Mouse (Mus musculus) frontal cortex, postnatal 25 days (tissue): Measurements from ENCODE around the gene Nup35.

Source experiments
- DNase-seq, 2 experiments: peaks; one replicate each; pipeline ENCODE4 v3.0.0; 2022; ENCODE audit warnings: low spot score in 2 of 2

Gene Nup35

DNA sequence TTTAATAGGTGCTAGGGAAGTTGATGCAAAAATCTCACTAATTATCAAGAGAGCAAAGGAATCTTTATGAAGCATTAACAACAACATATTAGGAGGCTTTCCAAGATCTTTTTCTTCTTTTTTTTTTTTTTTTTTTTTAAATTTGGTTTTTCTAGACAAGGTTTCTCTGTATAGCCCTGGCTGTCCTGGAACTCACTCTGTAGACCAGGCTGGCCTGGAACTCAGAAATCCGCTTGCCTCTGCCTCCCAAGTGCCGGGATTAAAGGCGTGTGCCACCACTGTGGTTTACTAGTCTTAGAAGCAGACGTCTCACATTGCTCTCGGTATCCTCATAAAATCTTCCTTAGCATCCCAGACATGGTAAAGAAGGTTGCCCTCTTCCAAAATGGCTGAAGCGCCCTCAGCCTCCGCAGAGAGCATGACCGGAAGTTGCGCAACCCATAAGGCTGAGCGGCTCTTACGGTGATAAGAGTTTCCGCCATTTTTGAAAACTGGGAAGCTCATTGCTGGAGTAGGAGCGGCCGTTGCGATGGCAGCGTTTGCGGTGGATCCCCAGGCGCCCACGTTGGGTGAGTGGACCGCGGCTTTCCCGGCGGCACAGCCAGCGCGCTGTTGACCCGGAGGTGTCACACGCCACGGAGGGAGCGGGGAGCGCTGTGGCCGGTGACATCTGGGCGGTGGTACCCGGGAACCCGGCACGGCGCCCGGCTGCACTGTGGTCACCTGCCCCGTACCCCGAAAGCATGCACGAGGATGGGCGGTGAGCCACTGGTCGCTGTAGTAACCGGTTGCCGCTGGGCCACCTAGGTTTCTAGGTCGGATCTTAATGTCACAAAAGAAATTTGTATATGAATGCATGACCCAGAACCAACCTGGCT lies 21.6 kb downstream of the Nup35 start:
- peak; percentile 91 for DNase-seq

DNA sequence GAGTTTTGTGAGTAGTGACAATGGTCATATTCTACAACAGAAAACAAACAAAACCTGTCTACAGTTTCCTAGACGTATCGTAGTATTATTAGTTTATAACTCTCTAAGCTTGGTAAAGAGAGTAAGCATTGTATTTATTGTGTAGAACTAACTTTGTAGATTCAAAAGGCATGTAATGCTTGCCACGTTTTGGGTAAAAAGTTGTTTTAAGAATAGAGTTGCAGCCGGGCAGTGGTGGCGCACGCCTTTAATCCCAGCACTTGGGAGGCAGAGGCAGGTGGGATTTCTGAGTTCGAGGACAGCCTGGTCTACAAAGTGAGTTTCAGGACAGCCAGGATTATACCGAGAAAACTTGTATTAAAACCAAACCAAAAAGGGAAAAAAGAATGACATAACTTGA lies 22.4 kb downstream of the Nup35 start:
- no peak for DNase-seq

DNA sequence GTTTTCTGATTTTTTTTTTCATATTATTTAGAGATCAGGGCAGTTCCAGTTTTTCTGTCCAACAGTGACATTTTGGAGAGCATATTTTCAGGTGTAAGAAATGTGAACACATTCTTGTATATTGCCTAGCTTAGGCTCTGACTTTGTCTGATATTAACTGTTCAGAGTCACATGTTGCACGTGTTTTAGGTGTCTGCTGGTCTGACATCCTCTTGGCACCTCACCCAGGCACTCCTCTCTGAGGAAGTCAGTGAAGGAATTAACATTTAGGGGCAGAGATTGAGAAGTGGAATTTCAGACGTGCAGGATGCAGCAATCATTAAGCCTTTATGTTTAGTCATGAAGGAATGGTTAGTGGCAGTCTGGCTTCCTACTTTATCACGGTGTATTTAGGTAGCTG lies 22.8 kb downstream of the Nup35 start:
- DNase-seq: no peak

DNA sequence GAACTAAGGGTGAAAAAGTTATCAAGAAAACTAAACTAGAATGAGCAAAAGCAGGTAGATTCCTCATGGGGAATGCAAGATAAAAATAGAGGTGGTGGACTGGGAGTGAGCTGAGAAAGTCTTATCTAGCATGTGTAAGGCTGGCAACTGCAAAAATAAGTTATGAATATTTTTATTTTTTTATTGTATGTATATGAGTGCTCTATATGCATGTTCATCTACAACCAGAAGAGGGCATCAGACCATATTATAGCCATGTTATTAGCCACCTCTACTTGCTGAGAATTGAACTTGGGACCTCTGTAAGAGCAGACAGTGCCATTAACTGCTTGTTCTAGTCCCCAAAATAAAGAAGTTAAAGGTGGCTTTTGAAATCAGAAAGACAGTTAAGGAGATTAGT lies 44.4 kb downstream of the Nup35 start:
- DNase-seq: no peak

DNA sequence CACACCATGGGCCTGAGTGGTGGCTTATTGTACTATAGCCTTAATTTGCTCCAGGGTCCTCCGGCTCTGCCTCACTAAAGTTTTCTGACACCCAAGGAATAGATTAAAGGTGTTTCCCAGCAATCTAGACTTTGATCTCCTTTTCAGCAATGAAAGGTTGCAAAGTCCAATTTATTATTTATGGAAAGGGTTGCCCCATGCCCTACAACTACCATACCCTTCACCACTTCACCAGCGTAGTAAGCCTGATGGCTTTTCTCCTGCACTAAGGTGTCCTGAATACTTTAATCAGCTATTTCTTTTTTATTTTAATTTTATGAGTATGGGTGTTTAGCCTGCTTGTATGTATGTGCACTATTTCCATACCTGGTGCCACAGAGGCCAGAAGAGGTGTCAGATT lies 45.6 kb downstream of the Nup35 start:
- no peak for DNase-seq

DNA sequence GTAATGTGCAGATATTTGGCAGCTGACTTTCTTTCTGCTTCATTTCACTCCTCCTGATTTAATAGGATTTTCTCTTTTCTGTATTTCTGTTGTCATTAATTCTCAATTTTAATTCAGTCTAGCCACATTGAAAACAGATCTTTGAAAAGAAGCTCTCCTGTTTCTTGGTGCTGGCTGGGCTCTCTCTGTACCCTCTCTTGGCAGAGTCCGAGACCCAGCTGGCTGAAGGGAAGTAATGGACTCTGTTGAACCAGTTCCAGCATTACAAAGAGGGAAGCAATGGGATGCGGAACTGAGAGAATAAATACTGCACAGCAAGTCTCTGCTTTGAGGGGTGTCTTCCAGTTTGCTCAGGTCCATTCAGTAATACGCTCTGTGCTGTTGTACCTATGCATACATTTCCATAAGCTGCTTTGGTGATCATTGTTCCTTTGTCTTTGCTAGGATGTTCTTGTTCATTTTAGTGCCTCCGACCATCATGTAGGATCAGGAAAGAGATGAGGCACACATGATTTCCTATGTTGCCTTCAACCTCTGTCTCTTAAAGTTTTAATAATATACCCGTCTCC lies 50.4 kb downstream of the Nup35 start:
- no peak for DNase-seq

DNA sequence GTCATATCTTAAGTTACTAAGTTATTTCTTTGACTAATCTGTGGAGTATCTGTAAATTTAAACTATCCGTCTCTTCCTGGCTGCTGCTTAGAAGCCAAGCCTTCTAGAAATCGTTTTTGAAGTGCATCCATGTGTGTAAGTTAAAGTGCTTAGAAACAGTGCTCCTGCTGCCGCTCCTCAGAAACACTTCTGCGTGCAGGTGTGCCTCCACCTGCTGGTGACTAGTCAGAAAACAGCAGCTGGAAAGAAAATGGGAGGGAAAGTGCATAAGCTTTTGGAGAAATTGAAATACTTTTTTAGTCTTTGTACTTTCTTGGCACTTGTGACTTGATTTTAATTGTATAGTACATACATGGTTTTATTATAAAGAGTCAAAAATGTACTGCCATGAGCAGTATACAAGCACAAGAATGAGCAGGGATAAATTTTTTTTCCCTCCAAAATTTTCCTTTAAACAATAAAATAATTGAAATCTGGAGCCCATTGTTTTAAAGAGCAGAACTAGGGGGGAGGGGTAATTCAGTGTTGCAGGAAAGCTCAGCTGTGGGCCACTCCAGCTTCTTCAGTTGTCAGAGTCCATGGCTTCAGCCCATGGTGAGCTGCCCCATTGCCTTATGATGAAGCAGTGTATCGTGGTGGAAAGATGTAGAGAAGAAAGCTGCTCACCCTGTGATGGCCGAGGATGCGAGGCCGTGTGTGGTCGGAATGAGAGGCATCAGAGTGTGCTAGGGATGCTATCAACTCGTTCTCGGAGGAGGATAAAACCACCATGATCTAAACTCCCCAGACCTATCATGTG lies 53.0 kb downstream of the Nup35 start:
- no peak for DNase-seq

DNA sequence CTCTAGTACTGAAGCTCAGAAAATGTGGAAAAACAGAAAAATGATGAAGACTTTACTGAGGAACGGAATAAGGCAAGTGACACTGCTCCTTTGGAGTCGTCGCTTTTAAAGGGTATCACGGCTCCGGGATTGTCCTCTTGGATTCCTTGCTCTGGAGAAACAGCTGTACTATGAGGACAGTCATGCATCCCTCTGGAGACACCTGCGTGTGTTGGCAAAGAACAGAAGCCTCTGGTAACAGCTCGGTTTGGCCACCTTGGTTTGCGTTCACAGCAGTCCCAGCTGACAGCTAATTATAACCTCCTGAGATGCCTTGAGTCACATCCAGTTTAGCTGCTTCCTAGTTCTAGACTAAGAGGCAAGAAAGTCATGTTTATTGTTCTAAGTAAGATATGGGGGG lies 61.8 kb downstream of the Nup35 start:
- DNase-seq: no peak

DNA sequence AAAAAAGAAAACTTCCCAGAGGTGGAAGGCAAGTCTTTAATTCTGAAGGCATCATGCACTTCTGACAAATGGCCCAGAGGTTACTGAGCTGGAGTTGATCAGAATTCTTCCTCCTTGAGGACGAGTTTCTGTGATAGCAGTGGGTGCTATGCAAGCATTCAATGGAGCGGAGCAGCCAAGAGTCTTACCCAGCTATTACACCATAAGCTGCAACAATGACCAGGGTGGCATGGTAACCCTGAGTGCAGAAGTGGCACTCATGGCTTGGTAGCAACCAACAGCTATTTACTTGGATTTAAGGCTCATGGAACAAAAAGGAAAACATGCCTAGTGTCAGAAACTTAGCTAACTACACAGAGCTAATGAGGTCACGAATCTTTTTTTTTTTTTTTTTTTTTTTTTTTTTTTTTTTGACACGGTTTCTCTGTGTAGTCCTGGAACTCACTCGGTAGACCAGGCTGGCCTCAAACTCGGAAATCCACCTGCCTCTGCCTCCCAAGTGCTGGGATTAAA lies 66.7 kb downstream of the Nup35 start:
- DNase-seq: no peak

DNA sequence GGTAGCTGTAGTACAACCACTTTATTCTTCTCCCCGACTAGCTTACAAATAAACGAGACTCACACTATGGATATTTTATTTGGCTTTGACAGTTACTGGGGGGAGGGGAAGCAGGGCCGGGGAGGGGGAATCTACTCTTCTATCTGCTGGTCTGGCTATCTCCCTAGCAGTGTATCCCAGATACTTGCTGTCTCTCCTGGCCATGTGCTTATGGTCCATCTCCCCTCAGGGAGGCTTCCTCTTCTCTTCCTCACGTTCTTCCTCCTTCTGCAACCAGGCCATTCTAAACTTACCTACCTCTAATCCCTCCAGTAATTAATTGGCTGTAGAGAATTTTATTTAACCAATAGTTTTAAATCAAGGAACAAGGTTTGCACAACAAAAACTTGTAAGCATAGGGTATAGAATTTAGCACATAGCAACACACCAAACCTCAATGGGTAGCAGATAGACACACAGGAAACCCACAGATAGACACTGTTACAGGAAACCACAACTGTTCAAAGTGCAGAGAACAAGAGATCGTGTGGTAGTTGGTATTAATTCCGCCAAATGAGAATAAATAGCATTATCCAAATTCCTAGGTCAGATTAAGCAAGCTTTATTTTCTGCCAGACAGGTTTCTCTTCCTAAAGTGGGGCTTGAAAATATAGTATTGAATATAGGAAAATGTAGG lies 67.5 kb downstream of the Nup35 start:
- no peak for DNase-seq

DNA sequence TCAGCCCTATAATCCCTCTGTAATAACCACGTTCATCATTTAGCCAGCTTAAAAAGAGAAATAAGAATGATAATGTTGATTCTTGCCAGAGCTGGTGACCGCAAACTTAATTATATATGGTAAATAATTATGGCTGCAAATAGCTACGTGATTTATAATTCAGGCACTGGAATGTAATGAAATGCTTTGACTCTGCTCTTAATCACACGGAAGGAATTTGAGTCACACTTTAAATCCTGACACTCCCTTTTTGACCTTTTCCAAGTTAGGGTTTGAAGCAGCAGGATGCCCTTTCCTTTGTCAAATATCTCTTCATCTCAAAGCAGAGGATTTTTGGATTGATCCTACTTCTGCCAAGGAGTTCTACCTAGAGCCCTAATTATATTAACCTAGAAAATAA lies 71.2 kb downstream of the Nup35 start:
- no peak for DNase-seq

DNA sequence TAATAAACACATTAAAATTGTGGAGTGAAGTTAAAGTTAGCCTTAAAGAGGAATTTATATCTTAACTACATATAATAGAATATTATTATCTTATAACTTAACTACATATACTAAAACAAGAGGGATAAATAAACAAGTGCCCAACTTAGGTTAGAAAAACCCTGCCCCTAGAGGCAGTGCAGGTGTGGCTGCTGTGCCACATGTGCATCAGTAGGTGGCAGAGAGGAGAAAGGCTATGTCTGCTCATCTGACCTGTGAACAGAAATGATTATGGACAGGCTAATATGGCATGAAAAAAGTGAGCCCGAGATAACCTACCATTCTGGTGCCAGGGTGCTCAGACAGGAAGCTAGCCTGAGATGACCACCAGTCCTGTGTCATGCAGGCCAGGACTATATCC lies 90.4 kb downstream of the Nup35 start:
- no peak for DNase-seq
